Mouse (Mus musculus) heart, adult 2 months (tissue): Measurements from ENCODE around the gene Zfp932.

Experiments
- CTCF ChIP-seq: fragments of 200-600 bp; IDR thresholded peaks from 2 replicates; pipeline ENCODE4 v1.8.1; 2022; ENCODE audit warnings: antibody characterized with exemption, mild to moderate bottlenecking, moderate library complexity
- EP300 ChIP-seq: fragments of 200-500 bp; IDR thresholded peaks from 2 replicates; pipeline ENCODE4 v1.6.1; 2011; ENCODE audit warnings: low read depth, low read length, control low read depth; ENCODE audit not compliant: insufficient read depth
- POLR2A ChIP-seq: fragments of 200-500 bp; IDR thresholded peaks from 2 replicates; pipeline ENCODE4 v1.6.1; 2011; ENCODE audit warnings: mild to moderate bottlenecking, low read depth, low read length, control low read depth; ENCODE audit not compliant: insufficient read depth

- no peak for TF ChIP-seq POLR2A
- no peak for TF ChIP-seq CTCF
- no peak for TF ChIP-seq EP300
These were observed 46.0 kb upstream of the Zfp932 start for GRCm38 (mm10) chr5:109950281-109950680.
